In the genomic region with DNA sequence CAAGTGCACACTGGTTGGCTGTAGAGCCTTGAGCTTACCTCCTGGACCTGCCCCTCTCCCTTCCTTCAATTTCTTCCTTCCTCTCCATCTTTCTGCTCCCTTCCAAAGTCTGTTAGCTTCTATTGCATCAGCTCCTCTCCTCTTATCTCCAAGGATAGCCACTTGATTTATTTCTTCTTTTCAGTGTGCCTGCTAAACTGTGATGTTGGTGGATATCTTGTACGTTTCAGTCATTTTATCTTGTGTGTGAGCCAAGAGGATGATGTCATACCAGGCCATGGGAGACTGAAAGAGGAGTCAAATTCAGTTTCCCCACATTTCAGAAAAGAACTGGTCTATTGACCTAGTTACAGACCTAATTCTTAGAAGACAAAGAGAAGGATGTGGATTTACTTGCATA, we compare ENCODE assay signal across 26 mouse cellular contexts.
DNase-seq lines count a peak whose midpoint lies in the region; ATAC-seq and TF ChIP-seq lines count a peak whose summit lies in the region.
"Had no signal": no experiment of that assay in that cellular context is flagged by ENCODE, and none has a peak within 500 bp of the region (broad histone marks: within the 10 kb centered on the region; RNA-seq: fewer than 3 reads in every experiment).

No protein-coding gene starts in this region.

- H3K4me3 ChIP-seq in lung, embryonic 14.5 days (ENCODE audit: low read depth, low read length) = no peak overlapping the region
- H3K4me3 ChIP-seq: embryonic facial prominence, embryonic 15.5 days; erythroblast, embryonic 14.5 days; forebrain, embryonic 12.5 days; heart, embryonic 13.5 days; hindbrain, embryonic 10.5 days; intestine, embryonic 15.5 days had no signal

- no peak overlapping the region for H3K27ac ChIP-seq in lung, embryonic 14.5 days (ENCODE audit: low read depth)
- H3K27ac ChIP-seq: embryonic facial prominence, embryonic 15.5 days; forebrain, embryonic 12.5 days; heart, embryonic 13.5 days; hindbrain, embryonic 10.5 days; hindbrain, embryonic 14.5 days; intestine, embryonic 15.5 days had no signal

- TF ChIP-seq CTCF in lung, embryonic 14.5 days (IDR thresholded peaks at IDR 0.05; ENCODE audit: low read depth) = no peak

- ATAC-seq in lung, embryonic 14.5 days (ENCODE audit: insufficient read depth) = no peak
- no peak for ATAC-seq in erythroid progenitor cell, adult 5-6 weeks (replicated peaks; ENCODE audit: low FRiP score, poor library complexity, severe bottlenecking)
- ATAC-seq: activated CD4-positive, CD25-positive, alpha-beta regulatory T cell, adult 4 months; CD4-positive, CD25-positive, alpha-beta regulatory T cell, adult 4 months; forebrain, embryonic 16.5 days; intestine, embryonic 15.5 days; Patski had no signal

- no peaks in the 10 kb centered on the region for H3K27me3 ChIP-seq in lung, embryonic 14.5 days (ENCODE audit: insufficient read depth, low read length)
- H3K27me3 ChIP-seq: embryonic facial prominence, embryonic 15.5 days; forebrain, embryonic 12.5 days; heart, embryonic 13.5 days; intestine, embryonic 15.5 days; Patski had no signal

- WGBS in lung, embryonic 14.5 days = 25% methylated on average over 1 of the region's 1 CpGs

- no peak overlapping the region for H3K9ac ChIP-seq in lung, embryonic 14.5 days
- H3K9ac ChIP-seq: embryonic facial prominence, embryonic 15.5 days; forebrain, embryonic 12.5 days; heart, embryonic 13.5 days; hindbrain, embryonic 14.5 days; intestine, embryonic 15.5 days had no signal

- H3K4me1 ChIP-seq in lung, embryonic 14.5 days (ENCODE audit: insufficient read depth) = 0 out of 2 replicates have a peak, but pooled peaks cover 2% of the 10 kb centered on the region
- H3K4me1 ChIP-seq: embryonic facial prominence, embryonic 15.5 days; intestine, embryonic 15.5 days had no signal

- H3K36me3 ChIP-seq in lung, embryonic 14.5 days (ENCODE audit: insufficient read depth) = no peaks in the 10 kb centered on the region
- H3K36me3 ChIP-seq: embryonic facial prominence, embryonic 15.5 days; forebrain, embryonic 12.5 days; G1E; heart, embryonic 13.5 days; hindbrain, embryonic 10.5 days; intestine, embryonic 15.5 days had no signal

- H3K9me3 ChIP-seq in lung, embryonic 14.5 days (ENCODE audit: low read depth, low read length) = no peaks in the 10 kb centered on the region
- H3K9me3 ChIP-seq: embryonic facial prominence, embryonic 15.5 days; forebrain, embryonic 12.5 days; heart, embryonic 13.5 days; hindbrain, embryonic 10.5 days had no signal

- no peak overlapping the region for H3K4me2 ChIP-seq in lung, embryonic 14.5 days
- H3K4me2 ChIP-seq: embryonic facial prominence, embryonic 15.5 days; forebrain, embryonic 12.5 days; heart, embryonic 13.5 days; hindbrain, embryonic 14.5 days; intestine, embryonic 15.5 days had no signal

- DNase-seq in adrenal gland, postnatal 10 days = peak; percentile 31
- DNase-seq in adrenal gland, postnatal 25 days = no peak
- peak; percentile 15 for DNase-seq in lung, embryonic 14.5 days
- DNase-seq in lung, postnatal 25 days (ENCODE audit: low spot score) = no peak
- DNase-seq in adipocyte (ENCODE audit: low spot score) = peak; percentile 76
- peak; percentile 2 for DNase-seq in skeletal muscle tissue, adult 2 months (ENCODE audit: low read depth, low spot score)
- no peak for DNase-seq in thymus, postnatal 14 days
- DNase-seq: B cell, adult 2 months; cerebellum, adult 2 months; cerebellum, postnatal 14 days; embryo, embryonic 11 days; gastrocnemius, postnatal 10 days; kidney, adult 18-20 months had no signal

Comparison
In these comparisons a context has a peak if more than half of its experiments do, and no peak if none do; other contexts are left out.
1. DNase-seq: peak in adrenal gland, postnatal 10 days (single experiment), lung, embryonic 14.5 days (single experiment), adipocyte (single experiment) and skeletal muscle tissue, adult 2 months (single experiment); none in adrenal gland, postnatal 25 days (single experiment), lung, postnatal 25 days (single experiment) and thymus, postnatal 14 days (single experiment).